Comparison of ENCODE assay signal across 12 mouse cellular contexts in the genomic region with DNA sequence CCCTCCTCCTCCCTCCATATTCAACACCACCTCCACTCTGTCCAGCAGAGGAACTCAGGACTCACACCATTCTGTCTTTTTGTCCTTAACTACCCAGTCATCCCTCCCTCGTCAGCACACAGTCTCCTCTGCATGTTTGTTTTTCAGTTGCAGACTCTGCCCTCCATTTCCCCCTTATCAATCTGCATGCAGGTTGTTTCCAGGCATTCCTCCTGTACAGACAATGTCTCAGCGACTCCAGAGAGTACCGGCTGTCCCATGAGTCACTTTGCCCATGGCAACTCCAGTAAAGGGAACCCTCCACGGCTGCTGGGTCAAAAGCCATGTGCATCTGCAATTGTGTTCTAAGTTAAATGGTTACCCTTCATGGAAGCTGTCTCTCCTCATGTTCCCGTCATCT.
"Had no signal": no experiment of that assay in that cellular context is flagged by ENCODE, and none has a peak within 500 bp of the region (broad histone marks: within the 10 kb centered on the region; RNA-seq: fewer than 3 reads in every experiment).

No protein-coding gene starts in this region.

- DNase-seq: kidney, adult 11 months; kidney, adult 9 months; kidney, postnatal 36 days; right cerebral cortex, postnatal 4 days; spleen, adult 18-20 months; thymus, postnatal 36 days had no signal

- H3K27me3 ChIP-seq: limb, embryonic 12.5 days; lung, embryonic 15.5 days; midbrain, embryonic 15.5 days; neural tube, embryonic 12.5 days had no signal

- H3K9me3 ChIP-seq: limb, embryonic 12.5 days; lung, embryonic 15.5 days; midbrain, embryonic 15.5 days; neural tube, embryonic 12.5 days had no signal

- H3K4me1 ChIP-seq: limb, embryonic 12.5 days; midbrain, embryonic 15.5 days had no signal

- ATAC-seq: midbrain, embryonic 15.5 days had no signal

- H3K4me2 ChIP-seq: limb, embryonic 12.5 days; lung, embryonic 15.5 days; midbrain, embryonic 11.5 days; midbrain, embryonic 15.5 days; neural tube, embryonic 12.5 days had no signal

- H3K4me3 ChIP-seq: limb, embryonic 12.5 days; lung, embryonic 15.5 days; midbrain, embryonic 15.5 days; neural tube, embryonic 12.5 days had no signal

- H3K36me3 ChIP-seq: limb, embryonic 12.5 days; lung, embryonic 15.5 days; midbrain, embryonic 15.5 days; neural tube, embryonic 12.5 days had no signal

- H3K27ac ChIP-seq: kidney, postnatal 0 days; limb, embryonic 12.5 days; lung, embryonic 15.5 days; midbrain, embryonic 15.5 days; neural tube, embryonic 12.5 days had no signal

- H3K9ac ChIP-seq: limb, embryonic 12.5 days; lung, embryonic 15.5 days; midbrain, embryonic 15.5 days; neural tube, embryonic 12.5 days had no signal
